ENCODE assay signal across 18 mouse cellular contexts in the genomic region with DNA sequence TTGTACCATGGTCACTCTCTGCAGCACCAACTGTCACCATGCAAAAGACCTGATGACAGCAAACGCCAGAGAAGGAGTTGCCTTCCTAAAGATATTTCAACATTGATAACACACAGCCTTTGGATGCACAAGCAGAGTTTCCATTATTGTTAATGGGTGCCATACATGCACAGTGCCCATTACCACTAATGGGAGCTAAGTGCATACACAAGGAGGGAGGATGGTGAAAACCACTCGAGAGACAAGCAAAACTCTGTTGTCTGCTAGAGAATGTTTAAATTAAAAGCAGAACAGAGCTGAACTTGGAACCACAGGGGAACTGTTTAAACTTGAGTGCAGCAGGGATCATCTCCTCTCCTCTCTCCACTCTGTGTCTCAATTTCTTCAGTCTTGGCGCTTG.
"Had no signal": no experiment of that assay in that cellular context is flagged by ENCODE, and none has a peak within 500 bp of the region (broad histone marks: within the 10 kb centered on the region; RNA-seq: fewer than 3 reads in every experiment).

No protein-coding gene starts in this region.

- H3K4me2 ChIP-seq: liver, embryonic 15.5 days; lung, embryonic 15.5 days; midbrain, embryonic 11.5 days; midbrain, embryonic 13.5 days; midbrain, embryonic 15.5 days; stomach, embryonic 15.5 days had no signal

- H3K4me3 ChIP-seq: liver, embryonic 15.5 days; lung, embryonic 15.5 days; megakaryocyte, embryonic 14.5 days; midbrain, embryonic 13.5 days; midbrain, embryonic 15.5 days; stomach, embryonic 15.5 days had no signal

- H3K27ac ChIP-seq: liver, embryonic 15.5 days; lung, embryonic 15.5 days; macrophage; midbrain, embryonic 13.5 days; midbrain, embryonic 15.5 days; stomach, embryonic 15.5 days; stomach, postnatal 0 days had no signal

- H3K36me3 ChIP-seq: liver, embryonic 15.5 days; lung, embryonic 15.5 days; midbrain, embryonic 13.5 days; midbrain, embryonic 15.5 days; stomach, embryonic 15.5 days had no signal

- ATAC-seq: liver, postnatal 0 days; lung, postnatal 0 days; midbrain, embryonic 13.5 days; midbrain, embryonic 15.5 days had no signal

- H3K9ac ChIP-seq: liver, embryonic 15.5 days; liver, postnatal 0 days; lung, embryonic 15.5 days; midbrain, embryonic 13.5 days; midbrain, embryonic 15.5 days; stomach, embryonic 15.5 days had no signal

- H3K4me1 ChIP-seq: liver, embryonic 15.5 days; lung, embryonic 15.5 days; megakaryocyte, embryonic 14.5 days; midbrain, embryonic 13.5 days; midbrain, embryonic 15.5 days; stomach, embryonic 15.5 days had no signal

- H3K27me3 ChIP-seq: liver, embryonic 15.5 days; lung, embryonic 15.5 days; megakaryocyte, embryonic 14.5 days; midbrain, embryonic 13.5 days; midbrain, embryonic 15.5 days; stomach, embryonic 15.5 days had no signal

- DNase-seq: liver, postnatal 0 days; lung, adult 2 months; lung, postnatal 14 days; lung, postnatal 36 days; right cerebral cortex, postnatal 14 days; thymus, adult 2 months; thymus, postnatal 25 days; thymus, postnatal 4 days had no signal

- H3K9me3 ChIP-seq: liver, embryonic 15.5 days; lung, embryonic 15.5 days; megakaryocyte, embryonic 14.5 days; midbrain, embryonic 13.5 days; midbrain, embryonic 15.5 days; stomach, embryonic 15.5 days had no signal
